Mouse (Mus musculus) ES-E14 (cell line): ENCODE data around the gene Gm47283. TPM values are rescaled to one million over a fixed set of nuclear protein-coding genes. Genes with fewer than 3 reads are reported as not detected.
"Not testable (repeated sequence)": the region's sequence is repeated elsewhere in the genome, so short reads cannot be mapped to it uniquely, and the experiment has no call there.

ENCODE experiments used
- DNase-seq: peaks from one replicate; pipeline ENCODE4 v3.0.0-alpha.2; 2013; ENCODE audit warnings: low read depth, low spot score
- H3K27ac ChIP-seq: 2 replicates; pipeline ENCODE4 v1.5.1; 2012; ENCODE audit warnings: low read depth, mild to moderate bottlenecking, low read length, moderate library complexity, mixed read lengths; ENCODE audit not compliant: poor library complexity, insufficient read depth, severe bottlenecking
- H3K36me3 ChIP-seq: 2 replicates; pipeline ENCODE4 v1.6.1; 2012; ENCODE audit warnings: mild to moderate bottlenecking, low read length, moderate library complexity, mixed read lengths; ENCODE audit not compliant: control insufficient read depth, poor library complexity, insufficient read depth, severe bottlenecking
- H3K4me1 ChIP-seq, 2 experiments: fragments of 150-350 bp in 1 of 2; sonication (generic) in 1 of 2; 2 replicates each; pipeline ENCODE4 v1.6.1; 2012; ENCODE audit warnings: low read length in 2 of 2, mild to moderate bottlenecking in 1 of 2, mixed read lengths in 1 of 2; ENCODE audit not compliant: control insufficient read depth in 2 of 2, insufficient read depth in 2 of 2, poor library complexity in 1 of 2
- H3K4me3 ChIP-seq, 2 experiments: fragments of 150-350 bp in 1 of 2; sonication (generic) in 1 of 2; 2 replicates each; pipeline ENCODE4 v1.5.1; 2012; ENCODE audit warnings: low read length in 2 of 2, low read depth in 1 of 2, mild to moderate bottlenecking in 1 of 2, mixed read lengths in 1 of 2; ENCODE audit not compliant: insufficient read depth in 1 of 2, poor library complexity in 1 of 2, severe bottlenecking in 1 of 2
- H3K9ac ChIP-seq: 2 replicates; pipeline ENCODE4 v1.6.1; 2012; ENCODE audit warnings: low read depth, mild to moderate bottlenecking, low read length, mixed read lengths; ENCODE audit not compliant: poor library complexity, insufficient read depth, severe bottlenecking
- H3K9me3 ChIP-seq: fragments of 150-350 bp; sonication (generic); 2 replicates; pipeline ENCODE4 v1.6.1; 2012; ENCODE audit warnings: low read depth, mild to moderate bottlenecking, low read length; ENCODE audit not compliant: control insufficient read depth, insufficient read depth
- CHD2 ChIP-seq: IDR thresholded peaks from 2 replicates; pipeline ENCODE4 v1.6.1; 2014; ENCODE audit warnings: mild to moderate bottlenecking, low read depth, low read length, inconsistent platforms
- HCFC1 ChIP-seq: IDR thresholded peaks from 2 replicates; pipeline ENCODE4 v1.6.1; 2012; ENCODE audit warnings: low read length, inconsistent platforms, borderline replicate concordance; ENCODE audit not compliant: insufficient read depth
- MAFK ChIP-seq: IDR thresholded peaks from 2 replicates; pipeline ENCODE4 v1.6.1; 2014; ENCODE audit warnings: mild to moderate bottlenecking, low read depth, low read length, inconsistent platforms; ENCODE audit not compliant: insufficient read depth
- ZC3H11A ChIP-seq: IDR thresholded peaks from 2 replicates; pipeline ENCODE4 v1.6.1; 2012; ENCODE audit warnings: low read depth, mild to moderate bottlenecking, inconsistent platforms, low read length, borderline replicate concordance
- ZNF384 ChIP-seq: IDR thresholded peaks from 2 replicates; pipeline ENCODE4 v1.6.1; 2012; ENCODE audit warnings: low read depth, low read length, inconsistent platforms
- in situ Hi-C, 2 experiments: fragments of 600-800 bp; cut with MboI; formaldehyde crosslinking; loops; one replicate each; pipeline ENCODE4 v1.15.1; 2025; ENCODE audit warnings: low sequenced_read_pairs in 2 of 2, inconsistent platforms in 1 of 2; ENCODE audit not compliant: unreplicated experiment in 2 of 2
- total RNA-seq: library from RNA; depleted of rRNA; stranded (reverse); fragments of 300-350 nt; gene quantifications from 2 replicates; pipeline ENCODE4 v1.2.3, GENCODE M21; 2012; rRNA removed

Gm47283 gene
- total RNA-seq, 1 experiment: not detected

DNA sequence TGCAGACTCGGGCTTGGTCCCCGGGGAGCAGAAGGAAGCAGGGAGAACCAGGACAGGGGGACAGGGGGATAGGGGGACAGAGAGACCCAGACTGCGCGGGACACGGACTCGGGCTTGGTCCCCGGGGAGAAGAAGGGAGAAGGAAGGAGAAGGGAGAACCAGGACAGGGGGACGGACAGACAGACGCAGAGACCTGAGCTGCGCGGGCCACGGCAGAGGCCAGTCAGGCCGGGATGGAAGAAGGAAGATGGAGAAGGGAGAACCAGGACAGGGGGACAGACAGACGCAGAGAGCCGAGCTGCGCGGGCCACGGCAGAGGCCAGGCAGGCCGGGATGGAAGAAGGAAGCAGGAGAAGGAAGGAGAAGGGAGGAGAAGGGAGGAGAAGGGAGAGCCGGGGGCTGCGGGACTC is 40.7 kb upstream of the Gm47283 start:
- Histone ChIP-seq H3K4me1 (no peaks in the 10 kb centered on the region), H3K9me3 (peaks cover 10% of the 10 kb centered on the region; the same call in 1 of the 2 replicates), H3K36me3 (peaks cover 54% of the 10 kb centered on the region), H3K27ac (no peak overlapping the region), H3K9ac (no peak overlapping the region), H3K4me3 (no peak overlapping the region)
- in situ Hi-C loops: no loop called here
- no peak for TF ChIP-seq MAFK
- TF ChIP-seq HCFC1: no peak
- no peak for TF ChIP-seq ZNF384
- TF ChIP-seq CHD2: no peak
- no peak for TF ChIP-seq ZC3H11A
- no peak for DNase-seq

- in situ Hi-C loops, H3K27ac ChIP-seq, H3K4me3 ChIP-seq, H3K4me1 ChIP-seq, H3K9me3 ChIP-seq, H3K9ac ChIP-seq: not testable (repeated sequence)
- peak; percentile 74 for DNase-seq
- peaks cover 48% of the 10 kb centered on the region for H3K36me3 ChIP-seq
Observed at GRCm38 (mm10) chrY:90744381-90744981, 40.1 kb upstream of the Gm47283 start.

DNA sequence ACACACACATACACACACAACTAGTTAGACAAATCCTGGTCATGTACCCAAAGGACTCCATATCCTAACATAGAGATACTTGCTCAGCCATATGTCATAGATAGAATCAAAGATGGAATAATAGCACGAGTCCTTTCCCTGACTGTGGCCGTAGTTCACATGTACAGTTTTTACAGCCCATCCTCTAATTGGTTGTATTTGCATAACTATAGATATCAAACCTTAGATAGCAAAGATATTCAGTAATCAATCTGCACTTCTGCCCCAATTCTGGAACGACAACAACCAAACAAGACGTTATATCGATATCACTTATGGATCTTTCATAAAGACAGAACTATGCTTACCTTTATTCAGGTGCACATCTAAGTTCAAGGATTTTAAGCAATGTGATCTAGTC is 39.3 kb upstream of the Gm47283 start:
- in situ Hi-C loops, H3K9me3 ChIP-seq, H3K4me1 ChIP-seq, H3K27ac ChIP-seq, H3K9ac ChIP-seq, H3K4me3 ChIP-seq: not testable (repeated sequence)
- DNase-seq: peak; percentile 66
- H3K36me3 ChIP-seq: peaks cover 40% of the 10 kb centered on the region

- DNase-seq, H3K36me3 ChIP-seq, H3K27ac ChIP-seq, H3K9ac ChIP-seq, in situ Hi-C loops, H3K9me3 ChIP-seq, H3K4me1 ChIP-seq, H3K4me3 ChIP-seq: not testable (repeated sequence)
Observed at GRCm38 (mm10) chrY:90754721-90755120, 29.8 kb upstream of the Gm47283 start, which contains the start of gene Gm21860. Gene Gm21860, minus strand, starts transcription at chrY:90754821.

DNA sequence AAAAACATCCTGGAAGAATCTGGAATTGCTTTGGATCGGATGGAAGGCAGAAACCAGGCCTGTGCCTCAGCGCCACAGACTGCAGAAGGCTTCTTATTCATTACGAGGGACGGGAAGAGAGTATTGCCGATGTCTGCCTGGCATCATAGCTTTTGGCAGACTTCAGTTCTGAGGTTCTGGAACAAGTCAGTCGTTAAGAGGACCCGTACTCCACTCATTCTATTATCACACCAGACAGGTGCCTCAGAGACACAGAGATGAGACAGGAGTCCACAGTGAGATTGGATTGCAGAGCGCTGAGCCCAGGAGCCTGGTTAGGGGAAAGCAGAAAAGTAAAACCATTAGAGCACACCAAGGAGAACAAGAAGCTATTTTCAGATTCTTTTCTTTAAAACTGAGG is 54.5 kb downstream of the Gm47283 start, which contains the start of gene Gm21748:
TSS of gene Gm21748 (minus strand) at position 101 of the 400 bp plus-strand sequence.
- H3K27ac ChIP-seq, DNase-seq, H3K4me1 ChIP-seq, H3K36me3 ChIP-seq, H3K4me3 ChIP-seq, in situ Hi-C loops, H3K9ac ChIP-seq, H3K9me3 ChIP-seq: not testable (repeated sequence)

Other genes starting within 250 kb of the Gm47283 start
- not detected in 2 replicates for gene Gm21860, start 29.9 kb upstream of the Gm47283 start, total RNA-seq
- gene Gm21748, start 54.4 kb downstream of the Gm47283 start, total RNA-seq: not detected in 2 replicates